Mouse (Mus musculus): ENCODE measurements around the gene Cx3cr1.

The Cx3cr1 gene

GRCm38 (mm10) chr9:119852347-119853030, 217.2 kb downstream of the Cx3cr1 start:
- peak in 1 of 2 experiments; percentile 39 for DNase-seq
